Mouse (Mus musculus) liver, embryonic 14.5 days (tissue): Measurements from ENCODE around the gene Kctd20.

Experiments used
- CTCF ChIP-seq: IDR thresholded peaks from 2 replicates; pipeline ENCODE4 v1.5.1; 2016; ENCODE audit warnings: antibody characterized with exemption, low read depth, control low read depth
- EP300 ChIP-seq: IDR thresholded peaks from 2 replicates; pipeline ENCODE4 v1.6.1; 2016; ENCODE audit warnings: antibody characterized with exemption, low read depth

DNA sequence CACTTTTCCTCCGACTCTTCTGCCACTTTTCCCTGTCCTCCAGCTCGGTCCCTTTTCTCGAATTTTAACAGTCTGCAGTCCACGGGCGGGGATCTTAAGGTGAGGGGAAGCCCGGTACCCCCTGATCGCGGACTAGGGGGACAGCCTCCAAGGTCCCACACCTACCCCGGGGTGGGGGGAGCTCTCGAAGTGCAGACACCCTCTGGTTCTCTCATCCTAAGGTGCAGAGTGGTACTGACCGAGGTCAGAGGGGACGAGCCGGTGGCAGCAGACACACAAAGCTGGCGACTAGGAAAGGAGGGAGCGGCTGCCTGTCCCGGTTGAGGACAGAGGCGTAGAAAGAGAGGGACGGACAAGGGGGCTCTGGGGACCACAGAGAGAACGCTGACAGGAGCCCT is 55.5 kb downstream of the Kctd20 start:
- TF ChIP-seq CTCF (no peak), EP300 (no peak)
